Mouse (Mus musculus) midbrain, embryonic 10.5 days (tissue): Measurements from ENCODE around the gene Arhgap25. TPM values are rescaled to one million over a fixed set of nuclear protein-coding genes. Genes with fewer than 3 reads are reported as not detected.
"Not testable (repeated sequence)": the region's sequence is repeated elsewhere in the genome, so short reads cannot be mapped to it uniquely, and the experiment has no call there.

ENCODE experiments used
- DNase-seq: peaks from one replicate; pipeline ENCODE4 v3.0.0-alpha.2; 2017; ENCODE audit warnings: low spot score
- H3K27ac ChIP-seq: fragments of 300-500 bp; sonication (generic); replicated peaks from 2 replicates; pipeline ENCODE4 v1.5.1; 2016; ENCODE audit warnings: mild to moderate bottlenecking
- H3K27me3 ChIP-seq: fragments of 300-500 bp; sonication (generic); 2 replicates; pipeline ENCODE4 v1.6.1; 2016; ENCODE audit warnings: low read depth, mild to moderate bottlenecking; ENCODE audit not compliant: poor library complexity, severe bottlenecking
- H3K36me3 ChIP-seq: fragments of 300-500 bp; sonication (generic); 2 replicates; pipeline ENCODE4 v1.6.1; 2016; ENCODE audit warnings: mild to moderate bottlenecking, moderate library complexity
- H3K4me1 ChIP-seq: fragments of 300-500 bp; sonication (generic); 2 replicates; pipeline ENCODE4 v1.6.1; 2016
- H3K4me3 ChIP-seq: fragments of 300-500 bp; sonication (generic); 2 replicates; pipeline ENCODE4 v1.5.1; 2016; ENCODE audit warnings: mild to moderate bottlenecking, moderate library complexity
- H3K9me3 ChIP-seq: fragments of 300-500 bp; sonication (generic); replicated peaks from 2 replicates; pipeline ENCODE4 v1.6.1; 2016; ENCODE audit warnings: mild to moderate bottlenecking
- WGBS: fragments of 180-500 bp; shearing (Covaris S2); methylation state at CpG from one replicate; pipeline ENCODE4 v1.1.7; 2016; 5-methylcytosine and 5-hydroxymethylcytosine counted together
- polyA plus RNA-seq: library from polyadenylated mRNA; unstranded; fragments of >200 nt; fragmentation: Nextera tagmentation; extraction: Ambion mirVana; gene quantifications from 2 replicates; pipeline ENCODE4 v1.2.1, GENCODE M21; 2016

Arhgap25 gene
- polyA plus RNA-seq, 1 experiment from 2014 or later, result 2.2 TPM

DNA sequence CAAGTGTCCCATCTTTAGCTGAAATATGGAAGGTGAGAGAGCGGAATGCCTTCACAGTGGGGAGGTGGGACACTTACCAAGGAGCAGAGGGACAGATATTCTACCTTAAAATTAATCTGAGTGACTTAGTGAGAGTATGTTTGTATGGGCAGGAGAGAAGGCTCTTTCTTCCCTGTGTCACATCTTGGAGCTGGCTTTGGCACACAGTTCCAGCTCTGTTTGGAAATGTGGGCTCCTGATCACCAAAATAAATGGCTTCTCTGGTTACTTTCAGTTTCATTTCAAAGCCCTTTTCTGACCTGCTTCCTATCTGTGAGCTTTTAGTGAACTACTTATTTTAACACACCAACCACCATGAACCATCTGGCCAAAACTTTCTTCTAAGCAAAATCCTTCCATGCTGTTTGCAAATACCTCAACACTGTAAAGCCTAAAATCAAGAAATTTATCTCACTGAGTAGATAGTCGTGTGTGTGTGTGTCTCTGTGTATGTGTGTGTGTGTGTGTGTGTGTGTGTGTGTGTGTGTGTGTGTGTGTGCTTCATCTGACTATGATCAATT, 1.5 kb downstream of the Arhgap25 start:
- H3K36me3 ChIP-seq, result no peaks in the 10 kb centered on the region
- H3K27ac ChIP-seq, result no peak overlapping the region
- H3K27me3 ChIP-seq, result no peaks in the 10 kb centered on the region
- H3K4me3 ChIP-seq, result no peak overlapping the region
- H3K9me3 ChIP-seq, result no peaks in the 10 kb centered on the region
- 86% methylated on average over 2 of the region's 2 CpGs for WGBS
- no peak for DNase-seq
- H3K4me1 ChIP-seq, result peaks cover 5% of the 10 kb centered on the region

DNA sequence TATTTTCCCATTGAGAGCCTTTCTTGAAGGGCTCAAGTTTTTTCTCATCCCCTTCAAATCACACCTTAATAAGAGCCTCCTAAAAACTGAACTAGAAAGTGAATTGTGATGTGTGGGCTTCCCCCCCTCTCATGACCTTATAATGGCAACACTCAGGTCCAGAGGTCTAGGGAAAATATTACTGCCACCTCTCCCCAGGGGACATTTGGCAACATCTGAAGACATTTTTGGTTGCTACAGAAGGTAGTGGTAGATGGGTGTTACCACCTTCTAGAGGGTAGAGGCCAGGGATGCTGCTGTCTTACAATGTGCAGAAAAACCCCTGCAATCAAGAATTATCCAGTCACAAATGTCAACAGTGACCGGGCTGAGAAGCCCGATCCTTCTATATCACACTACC, 2.7 kb downstream of the Arhgap25 start:
- WGBS, result 89% methylated on average over 2 of the region's 2 CpGs
- no peaks in the 10 kb centered on the region for H3K9me3 ChIP-seq
- no peaks in the 10 kb centered on the region for H3K27me3 ChIP-seq
- H3K36me3 ChIP-seq, result no peaks in the 10 kb centered on the region
- H3K27ac ChIP-seq, result no peak overlapping the region
- peaks cover 5% of the 10 kb centered on the region for H3K4me1 ChIP-seq
- H3K4me3 ChIP-seq, result no peak overlapping the region
- no peak for DNase-seq

DNA sequence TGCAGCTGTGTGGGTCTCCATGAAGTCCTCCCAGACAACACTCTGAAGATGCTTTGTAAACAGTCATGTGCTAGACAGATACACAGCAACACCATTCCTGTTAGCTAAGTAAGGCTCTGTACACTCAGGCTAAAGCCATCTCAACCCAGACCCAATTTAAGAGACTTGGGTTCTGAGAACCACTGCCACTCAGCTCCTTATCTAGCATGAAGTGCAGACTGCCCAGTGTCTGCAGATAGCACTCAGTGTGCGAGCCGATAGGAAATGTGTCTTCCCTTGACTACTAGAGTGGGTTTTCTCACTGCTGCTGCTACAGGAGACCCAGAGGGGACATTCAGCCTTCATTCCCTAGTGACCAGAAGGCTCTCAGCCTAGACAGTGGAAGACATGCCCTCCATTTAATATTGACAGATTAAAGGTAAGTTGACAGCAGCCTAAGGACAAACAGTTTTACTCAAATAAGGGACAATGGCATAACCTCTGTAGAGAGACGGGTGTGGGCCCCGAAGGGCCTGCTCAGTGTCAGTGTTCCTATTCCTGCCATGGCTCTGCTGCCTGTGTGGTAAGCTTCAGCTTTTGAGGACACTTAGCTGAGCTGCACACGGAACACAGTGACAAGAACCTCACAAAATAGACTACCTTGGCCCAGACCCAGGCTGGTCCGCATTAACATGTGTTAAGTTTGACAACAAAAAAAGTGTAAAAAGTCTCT, 5.1 kb downstream of the Arhgap25 start:
- Histone ChIP-seq H3K9me3 (no peaks in the 10 kb centered on the region), H3K27me3 (no peaks in the 10 kb centered on the region), H3K27ac (no peak overlapping the region), H3K36me3 (no peaks in the 10 kb centered on the region), H3K4me1 (peaks cover 10% of the 10 kb centered on the region), H3K4me3 (no peak overlapping the region)
- WGBS, result 86% methylated on average over 6 of the region's 6 CpGs
- DNase-seq, result no peak

- H3K27ac ChIP-seq, result no peak overlapping the region
- H3K36me3 ChIP-seq, result no peaks in the 10 kb centered on the region
- 85% methylated on average over 4 of the region's 4 CpGs for WGBS
- H3K4me3 ChIP-seq, result no peak overlapping the region
- no peak for DNase-seq
- H3K27me3 ChIP-seq, result no peaks in the 10 kb centered on the region
- H3K9me3 ChIP-seq, result no peaks in the 10 kb centered on the region
- H3K4me1 ChIP-seq, result peaks cover 10% of the 10 kb centered on the region
Measured at GRCm38 (mm10) chr6:87527366-87527765, 5.7 kb downstream of the Arhgap25 start.

DNA sequence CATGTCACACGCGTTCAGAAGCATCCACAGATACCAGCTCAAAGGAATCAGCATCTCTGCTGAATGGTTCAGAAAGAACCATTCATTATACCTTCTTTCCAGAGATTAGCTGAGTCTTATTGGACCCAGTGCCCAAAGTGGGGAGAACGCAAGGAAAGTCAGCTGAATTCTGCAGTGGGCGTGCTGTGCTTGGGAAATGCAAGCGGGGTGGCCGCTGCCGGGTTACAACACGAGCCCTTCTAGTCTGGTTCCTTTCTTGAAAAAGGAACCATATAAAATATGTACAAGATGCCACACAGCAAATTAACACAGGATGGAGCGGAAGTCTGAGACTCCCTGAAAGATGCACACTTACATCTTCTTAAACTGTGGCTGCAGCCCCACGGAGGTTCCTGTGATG, 7.9 kb downstream of the Arhgap25 start:
- Histone ChIP-seq H3K27me3 (no peaks in the 10 kb centered on the region), H3K4me3 (no peak overlapping the region), H3K4me1 (peaks cover 8% of the 10 kb centered on the region), H3K9me3 (no peaks in the 10 kb centered on the region), H3K27ac (no peak overlapping the region), H3K36me3 (no peaks in the 10 kb centered on the region)
- 92% methylated on average over 10 of the region's 10 CpGs for WGBS
- no peak for DNase-seq

DNA sequence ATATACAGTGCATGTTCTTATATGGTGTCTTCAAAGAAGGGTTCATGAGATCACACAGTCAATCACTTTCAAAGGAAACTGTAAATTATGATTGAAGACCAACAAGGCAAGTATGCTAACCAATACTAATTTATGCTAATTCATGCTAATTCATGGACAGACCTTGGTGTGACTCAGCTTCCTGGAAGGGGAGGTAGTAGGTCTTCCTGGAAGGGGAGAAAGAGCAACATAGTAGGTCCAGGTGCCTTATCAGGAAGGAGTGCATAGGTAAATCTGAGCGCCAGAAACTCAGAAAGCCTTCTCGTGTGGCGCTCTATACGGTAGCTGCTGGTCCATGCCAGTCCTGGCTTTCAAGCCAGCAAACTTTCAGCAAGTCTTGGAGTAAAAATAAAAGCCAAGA, 8.8 kb downstream of the Arhgap25 start:
- Histone ChIP-seq H3K4me1 (peaks cover 5% of the 10 kb centered on the region; the same call in 1 of the 2 replicates), H3K4me3 (no peak overlapping the region), H3K27me3 (no peaks in the 10 kb centered on the region), H3K9me3 (no peaks in the 10 kb centered on the region), H3K36me3 (no peaks in the 10 kb centered on the region), H3K27ac (no peak overlapping the region)
- 90% methylated on average over 4 of the region's 4 CpGs for WGBS
- no peak for DNase-seq

DNA sequence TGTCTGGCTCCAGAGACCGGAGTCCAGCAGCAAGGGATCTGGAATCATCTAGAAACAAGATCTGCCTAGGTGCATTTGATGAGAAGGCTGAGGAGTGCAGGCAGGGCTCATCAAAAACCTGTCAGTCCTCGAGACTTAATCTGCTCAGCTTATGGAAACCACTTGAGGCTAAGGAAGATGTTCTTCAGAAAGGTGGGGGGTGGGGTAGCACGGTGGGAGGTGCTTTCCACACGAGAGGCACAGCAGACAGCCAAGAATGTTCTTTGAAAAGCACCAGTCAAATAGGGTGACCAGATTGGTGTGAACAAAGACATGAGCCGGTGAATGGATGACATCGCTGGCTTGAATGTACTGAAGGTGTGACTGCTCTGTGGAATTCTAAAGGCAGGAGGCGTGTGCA, 9.3 kb downstream of the Arhgap25 start:
- Histone ChIP-seq H3K36me3 (no peaks in the 10 kb centered on the region), H3K4me3 (no peak overlapping the region), H3K4me1 (peaks cover 5% of the 10 kb centered on the region; the same call in 1 of the 2 replicates), H3K27me3 (no peaks in the 10 kb centered on the region), H3K9me3 (no peaks in the 10 kb centered on the region), H3K27ac (no peak overlapping the region)
- 69% methylated on average over 7 of the region's 7 CpGs for WGBS
- DNase-seq, result no peak

DNA sequence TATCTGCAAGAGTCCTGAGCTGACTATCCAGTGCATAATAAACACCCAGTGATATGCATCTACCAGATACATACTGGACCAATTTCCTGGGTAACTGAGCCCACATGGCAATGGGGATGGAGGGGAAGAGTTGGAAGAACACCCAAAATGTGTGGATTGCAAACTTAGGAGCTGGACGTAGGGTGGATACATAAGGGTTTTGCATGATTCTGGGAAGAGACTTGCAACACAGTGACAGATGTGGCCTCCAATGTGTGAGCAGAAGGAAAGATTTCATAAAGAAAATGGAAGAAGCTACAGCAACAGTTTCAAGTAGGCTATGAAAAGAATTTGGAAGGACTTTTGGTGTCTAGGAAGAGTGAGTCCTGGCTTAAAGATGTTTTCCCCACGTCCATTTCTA, 10.0 kb downstream of the Arhgap25 start:
- Histone ChIP-seq H3K4me1 (peaks cover 5% of the 10 kb centered on the region; the same call in 1 of the 2 replicates), H3K36me3 (no peaks in the 10 kb centered on the region), H3K27ac (no peak overlapping the region), H3K4me3 (no peak overlapping the region), H3K27me3 (no peaks in the 10 kb centered on the region), H3K9me3 (no peaks in the 10 kb centered on the region)
- no peak for DNase-seq
- WGBS, result 78% methylated on average over 2 of the region's 2 CpGs

GRCm38 (mm10) chr6:87522236-87522635, 10.8 kb downstream of the Arhgap25 start:
- peaks cover 5% of the 10 kb centered on the region; the same call in 1 of the 2 replicates for H3K4me1 ChIP-seq
- no peak overlapping the region for H3K27ac ChIP-seq
- DNase-seq, result no peak
- WGBS, result 28% methylated on average over 3 of the region's 3 CpGs
- H3K4me3 ChIP-seq, result no peak overlapping the region
- no peaks in the 10 kb centered on the region for H3K9me3 ChIP-seq
- no peaks in the 10 kb centered on the region for H3K36me3 ChIP-seq
- H3K27me3 ChIP-seq, result no peaks in the 10 kb centered on the region

GRCm38 (mm10) chr6:87521705-87522104, 11.4 kb downstream of the Arhgap25 start:
- H3K4me3 ChIP-seq, H3K27me3 ChIP-seq, H3K4me1 ChIP-seq, H3K9me3 ChIP-seq, H3K36me3 ChIP-seq, H3K27ac ChIP-seq, DNase-seq: not testable (repeated sequence)
- WGBS, result 92% methylated on average over 6 of the region's 6 CpGs

DNA sequence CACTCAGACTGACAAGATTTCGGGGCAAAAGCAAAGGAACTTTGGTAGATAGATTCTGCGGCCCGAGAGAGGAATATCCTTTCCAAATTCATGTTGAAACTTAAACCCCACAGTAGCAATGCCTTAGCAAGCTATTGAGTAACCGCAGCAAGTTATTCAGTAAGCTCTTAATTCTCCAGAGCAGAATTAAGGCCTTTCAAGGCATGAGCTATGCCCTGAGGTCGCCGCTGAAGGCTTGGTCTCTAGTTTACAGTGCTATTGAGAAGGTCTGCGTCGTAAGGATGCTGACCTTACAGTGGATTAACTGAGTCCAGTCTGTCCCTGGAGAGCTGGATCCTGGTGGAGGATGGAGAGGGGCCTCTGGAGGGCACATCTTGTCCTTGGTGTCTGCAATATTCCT, 12.5 kb downstream of the Arhgap25 start:
- Histone ChIP-seq H3K27ac (no peak overlapping the region), H3K36me3 (no peaks in the 10 kb centered on the region), H3K4me3 (no peak overlapping the region), H3K27me3 (no peaks in the 10 kb centered on the region), H3K4me1 (peaks cover 5% of the 10 kb centered on the region; the same call in 1 of the 2 replicates), H3K9me3 (no peaks in the 10 kb centered on the region)
- WGBS, result 93% methylated on average over 8 of the region's 8 CpGs
- DNase-seq, result no peak

GRCm38 (mm10) chr6:87519809-87520208, 13.2 kb downstream of the Arhgap25 start:
- Histone ChIP-seq H3K4me1 (peaks cover 5% of the 10 kb centered on the region; the same call in 1 of the 2 replicates), H3K9me3 (no peaks in the 10 kb centered on the region), H3K36me3 (no peaks in the 10 kb centered on the region), H3K27me3 (no peaks in the 10 kb centered on the region), H3K4me3 (no peak overlapping the region), H3K27ac (no peak overlapping the region)
- no peak for DNase-seq
- whole genome bisulfite sequencing, result 93% methylated on average over 11 of the region's 11 CpGs

DNA sequence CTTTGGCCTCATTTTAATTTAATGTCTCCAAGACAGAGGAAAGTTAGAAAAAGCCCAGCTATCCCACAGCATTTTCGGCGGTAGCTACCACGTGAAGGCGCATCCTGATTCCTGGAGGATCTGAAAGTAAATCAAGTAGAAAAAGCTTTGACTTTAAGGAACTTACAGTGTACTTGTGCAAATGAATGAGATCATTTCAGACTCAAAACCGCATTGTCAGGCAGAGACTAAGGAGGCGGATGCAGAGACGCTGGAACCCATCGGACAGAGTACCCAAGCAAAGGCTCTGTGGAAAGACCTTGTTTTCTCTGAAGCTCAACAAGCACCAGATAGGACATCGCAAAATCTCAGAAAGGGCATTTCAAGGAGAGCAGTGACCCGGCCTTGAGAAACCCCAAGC, 14.4 kb downstream of the Arhgap25 start:
- Histone ChIP-seq H3K9me3 (no peaks in the 10 kb centered on the region), H3K27me3 (no peaks in the 10 kb centered on the region), H3K4me1 (peaks cover under 1% of the 10 kb centered on the region; the same call in 1 of the 2 replicates), H3K36me3 (no peaks in the 10 kb centered on the region), H3K27ac (no peak overlapping the region), H3K4me3 (no peak overlapping the region)
- no peak for DNase-seq
- 95% methylated on average over 10 of the region's 10 CpGs for WGBS
